Mouse (Mus musculus) c-Kit-positive CD71-negative TER-119-negative erythroid progenitor cells, embryonic 14.5 days (primary cell): Measurements from ENCODE around the gene Sncb.

Experiments used
- DNase-seq: peaks from one replicate; pipeline ENCODE4 v3.0.0-alpha.2; 2013; ENCODE audit warnings: low read depth

Gene Sncb

GRCm38 (mm10) chr13:54748190-54748589 is 18.2 kb downstream of the Sncb start:
- no peak for DNase-seq

DNA sequence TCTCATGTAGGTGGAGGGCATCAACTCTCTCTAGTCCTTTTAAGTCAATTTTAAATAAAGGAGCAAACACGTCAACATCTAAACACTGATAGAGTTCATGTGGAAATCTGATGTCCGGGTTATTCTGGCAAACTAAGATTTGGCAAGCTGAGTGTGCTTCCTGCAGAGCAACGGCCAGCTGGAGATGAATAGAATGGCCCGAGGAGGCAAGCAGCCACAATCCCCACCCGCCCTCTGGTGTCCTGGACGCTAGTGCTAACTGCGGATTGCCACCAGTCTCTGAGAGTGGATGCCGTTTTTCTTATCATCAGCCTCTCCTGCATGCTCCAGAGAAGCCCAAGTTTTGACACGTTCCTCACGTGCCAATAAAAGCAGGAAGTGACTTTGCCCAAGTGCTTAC is 19.5 kb downstream of the Sncb start:
- no peak for DNase-seq

- no peak for DNase-seq
Observed at GRCm38 (mm10) chr13:54746110-54746509, 20.3 kb downstream of the Sncb start.

DNA sequence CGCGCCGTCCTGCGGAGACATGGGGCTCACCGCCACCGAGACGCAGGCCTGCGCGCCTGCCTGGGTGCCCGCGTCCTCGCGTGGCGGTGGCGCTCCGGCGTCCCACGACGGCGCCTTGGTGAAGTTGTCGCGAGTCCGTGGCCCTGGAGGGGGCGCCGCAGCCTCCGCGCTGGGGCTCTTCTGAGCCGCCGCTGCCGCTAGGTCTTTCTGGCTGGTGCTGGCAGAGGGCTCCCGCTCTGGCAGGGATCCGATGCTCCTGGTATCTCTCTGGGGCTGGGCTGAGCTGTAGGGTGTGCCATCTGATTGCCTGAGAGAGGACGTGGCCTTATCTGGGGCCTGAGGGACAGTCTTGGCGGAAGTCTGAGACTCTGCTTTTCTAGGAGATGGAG is 28.2 kb downstream of the Sncb start:
- no peak for DNase-seq

GRCm38 (mm10) chr13:54737488-54738212 is 28.7 kb downstream of the Sncb start:
- no peak for DNase-seq

DNA sequence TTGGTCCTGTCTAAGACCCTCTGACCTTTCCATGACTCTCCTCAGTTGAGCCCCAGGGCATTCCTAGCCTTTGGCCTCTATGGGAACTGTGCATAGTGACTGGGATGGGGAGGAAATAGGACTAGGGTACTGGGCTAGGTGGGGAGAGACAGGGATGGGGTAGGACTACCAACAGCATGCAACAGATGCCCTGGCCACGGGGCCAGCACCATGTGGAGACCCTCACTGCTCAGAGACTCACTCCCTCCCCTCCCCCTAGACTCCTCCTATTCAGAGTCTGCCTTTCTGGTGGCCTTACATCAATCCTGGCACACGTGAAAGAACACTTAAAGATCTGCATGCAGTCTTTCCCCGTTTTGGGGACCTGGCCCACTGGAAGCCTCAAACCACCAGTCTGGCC is 29.5 kb downstream of the Sncb start:
- DNase-seq: no peak

GRCm38 (mm10) chr13:54726131-54726530 is 40.3 kb downstream of the Sncb start:
- no peak for DNase-seq

GRCm38 (mm10) chr13:54723143-54723542 is 43.3 kb downstream of the Sncb start:
- no peak for DNase-seq

DNA sequence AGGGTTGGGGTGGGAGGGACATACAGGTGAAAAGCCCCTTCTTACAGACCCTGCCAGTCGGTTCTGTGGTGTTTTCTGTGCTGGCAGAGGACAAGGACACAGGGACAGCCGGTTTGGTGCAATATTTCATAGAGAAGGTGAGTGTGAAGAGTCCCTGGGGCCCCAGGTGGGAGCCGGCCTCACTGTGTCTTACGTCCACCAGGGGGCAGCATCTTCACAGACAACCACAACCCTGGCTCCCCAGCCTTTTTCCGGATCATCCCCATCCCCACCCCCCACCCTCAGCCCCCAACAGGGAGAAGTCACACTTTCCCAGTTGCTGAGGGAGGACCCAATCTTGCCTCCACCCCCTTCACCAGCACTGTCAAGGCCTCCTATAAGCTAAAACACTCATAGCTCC is 49.5 kb downstream of the Sncb start:
- DNase-seq: no peak

DNA sequence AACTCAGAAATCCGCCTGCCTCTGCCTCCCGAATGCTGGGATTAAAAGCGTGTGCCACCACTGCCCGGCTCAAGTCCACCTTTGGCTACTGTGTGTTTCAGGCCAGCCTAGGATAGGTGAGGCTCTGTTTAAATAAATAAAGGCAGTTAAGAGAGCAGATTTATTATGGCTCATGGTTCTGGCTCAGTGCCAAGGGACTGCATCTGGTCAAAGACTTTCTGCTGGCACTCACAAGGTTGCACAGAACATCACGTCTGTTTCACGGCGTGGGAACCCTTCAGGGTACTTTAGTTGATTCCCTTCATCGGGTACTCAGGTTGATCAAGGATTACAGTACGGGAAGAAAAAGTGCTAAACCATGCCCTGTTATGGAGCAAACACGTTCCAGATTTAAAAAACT is 51.4 kb downstream of the Sncb start:
- no peak for DNase-seq

GRCm38 (mm10) chr13:54714393-54714792 is 52.0 kb downstream of the Sncb start:
- DNase-seq: no peak

GRCm38 (mm10) chr13:54710866-54711265 is 55.5 kb downstream of the Sncb start:
- no peak for DNase-seq
